Mouse (Mus musculus) forelimb bud, embryonic 11.5 days (tissue): ENCODE data around the gene Aktip.

Source experiments
- DNase-seq: peaks from one replicate; pipeline ENCODE4 v3.0.0-alpha.2; 2012; ENCODE audit warnings: low read depth, low spot score

Aktip gene

GRCm38 (mm10) chr8:91126786-91127185 lies 73.0 kb downstream of the Aktip start:
- no peak for DNase-seq

- no peak for DNase-seq
These were observed 75.5 kb downstream of the Aktip start for GRCm38 (mm10) chr8:91124315-91124714.

GRCm38 (mm10) chr8:91118131-91118530 lies 81.6 kb downstream of the Aktip start:
- peak; percentile 10 for DNase-seq

GRCm38 (mm10) chr8:91117537-91117936 lies 82.2 kb downstream of the Aktip start:
- no peak for DNase-seq

GRCm38 (mm10) chr8:91114910-91115309 lies 84.9 kb downstream of the Aktip start:
- no peak for DNase-seq

- DNase-seq = no peak
These were observed 85.3 kb downstream of the Aktip start for GRCm38 (mm10) chr8:91114428-91114827.

GRCm38 (mm10) chr8:91111868-91112477 lies 87.8 kb downstream of the Aktip start:
- DNase-seq = no peak

- DNase-seq = no peak
These were observed 93.5 kb downstream of the Aktip start for GRCm38 (mm10) chr8:91106271-91106670.

GRCm38 (mm10) chr8:91098106-91098505 lies 101.7 kb downstream of the Aktip start:
- no peak for DNase-seq

- no peak for DNase-seq
These were observed 105.6 kb downstream of the Aktip start for GRCm38 (mm10) chr8:91094135-91094534.

GRCm38 (mm10) chr8:91089601-91090000 lies 110.2 kb downstream of the Aktip start:
- no peak for DNase-seq

- no peak for DNase-seq
These were observed 111.3 kb downstream of the Aktip start for GRCm38 (mm10) chr8:91088452-91088851.

GRCm38 (mm10) chr8:91082428-91082827 lies 117.3 kb downstream of the Aktip start:
- no peak for DNase-seq

GRCm38 (mm10) chr8:91081911-91082310 lies 117.9 kb downstream of the Aktip start:
- DNase-seq = no peak

GRCm38 (mm10) chr8:91079678-91080077 lies 120.1 kb downstream of the Aktip start:
- DNase-seq = peak; percentile 30

GRCm38 (mm10) chr8:91077077-91077867 lies 122.5 kb downstream of the Aktip start:
- no peak for DNase-seq

- DNase-seq = peak; percentile 63
These were observed 129.4 kb downstream of the Aktip start for GRCm38 (mm10) chr8:91070275-91070859.

GRCm38 (mm10) chr8:91069834-91070233 lies 129.9 kb downstream of the Aktip start, which contains the start of gene Rbl2:
Rbl2 (plus strand) TSS chr8:91070057.
- DNase-seq = peak; percentile 87

- DNase-seq = no peak
These were observed 130.4 kb downstream of the Aktip start for GRCm38 (mm10) chr8:91069407-91069806.

GRCm38 (mm10) chr8:91065179-91065578 lies 134.6 kb downstream of the Aktip start:
- DNase-seq = no peak
